Mouse (Mus musculus): Measurements from ENCODE around the gene Tmprss11a. TPM values are rescaled to one million over a fixed set of nuclear protein-coding genes. Genes with fewer than 3 reads are reported as not detected.

Tmprss11a gene
- polyA plus RNA-seq (2012; ENCODE audit: low replicate concordance): not detected in 2 replicates

GRCm38 (mm10) chr5:86468890-86469289 lies at the start of gene Tmprss11a:
Gene Tmprss11a, minus strand, starts transcription at chr5:86468990.

GRCm38 (mm10) chr5:86518500-86518899 lies 49.7 kb upstream of the Tmprss11a start, which contains the start of gene Tmprss11g:
Gene Tmprss11g, minus strand, starts transcription at chr5:86518600.

GRCm38 (mm10) chr5:86373320-86373719 lies 95.5 kb downstream of the Tmprss11a start, which contains the start of gene Tmprss11d:
Gene Tmprss11d, minus strand, starts transcription at chr5:86373420.

Other genes starting within 250 kb of the Tmprss11a start
- gene Tmprss11c, start 179.7 kb downstream of the Tmprss11a start, polyA plus RNA-seq (2012; ENCODE audit: low replicate concordance): not detected in 2 replicates
- gene Tmprss11d, start 95.6 kb downstream of the Tmprss11a start, polyA plus RNA-seq (2012; ENCODE audit: low replicate concordance): 0.08 TPM in 1 of 2 replicates, not detected in the other
- not detected in 2 replicates for gene Tmprss11g, start 49.6 kb upstream of the Tmprss11a start, polyA plus RNA-seq (2012; ENCODE audit: low replicate concordance)
- not detected in 2 replicates for gene Tmprss11f, start 163.4 kb upstream of the Tmprss11a start, polyA plus RNA-seq (2012; ENCODE audit: low replicate concordance)
- gene Tmprss11b, start 207.4 kb upstream of the Tmprss11a start, polyA plus RNA-seq (2012; ENCODE audit: low replicate concordance): 0.03 TPM in 1 of 2 replicates, not detected in the other